In genomic region chr2:125323347-125323746, GRCm38 (mm10) we compare ENCODE assay signal across 11 mouse cellular contexts.
DNase-seq lines count a peak whose midpoint lies in the region; ATAC-seq lines count a peak whose summit lies in the region.
"Had no signal": no experiment of that assay in that cellular context is flagged by ENCODE, and none has a peak within 500 bp of the region (broad histone marks: within the 10 kb centered on the region; RNA-seq: fewer than 3 reads in every experiment).

No protein-coding gene starts in this region.

- no peaks in the 10 kb centered on the region for H3K9me3 ChIP-seq in forebrain, embryonic 10.5 days
- no peaks in the 10 kb centered on the region for H3K9me3 ChIP-seq in forebrain, embryonic 11.5 days (ENCODE audit: control insufficient read depth, low read length)
- H3K9me3 ChIP-seq in midbrain, embryonic 11.5 days (ENCODE audit: control insufficient read depth, low read length): no peaks in the 10 kb centered on the region
- no peaks in the 10 kb centered on the region for H3K9me3 ChIP-seq in midbrain, embryonic 14.5 days (ENCODE audit: control insufficient read depth, low read length)
- H3K9me3 ChIP-seq in kidney, embryonic 16.5 days (ENCODE audit: low read length): no peaks in the 10 kb centered on the region

- H3K27me3 ChIP-seq in forebrain, embryonic 10.5 days (ENCODE audit: poor library complexity, severe bottlenecking): no peaks in the 10 kb centered on the region
- H3K27me3 ChIP-seq in forebrain, embryonic 11.5 days (ENCODE audit: control insufficient read depth, insufficient read depth, low read length): no peaks in the 10 kb centered on the region
- no peaks in the 10 kb centered on the region for H3K27me3 ChIP-seq in midbrain, embryonic 11.5 days (ENCODE audit: control insufficient read depth, insufficient read depth, low read length)
- H3K27me3 ChIP-seq in midbrain, embryonic 14.5 days (ENCODE audit: control insufficient read depth, insufficient read depth, low read length): no peaks in the 10 kb centered on the region
- H3K27me3 ChIP-seq in kidney, embryonic 16.5 days (ENCODE audit: insufficient read depth, low read length): no peaks in the 10 kb centered on the region

- no peak overlapping the region for H3K4me3 ChIP-seq in forebrain, embryonic 10.5 days
- H3K4me3 ChIP-seq in forebrain, embryonic 11.5 days (ENCODE audit: low read depth, low read length): no peak overlapping the region
- no peak overlapping the region for H3K4me3 ChIP-seq in midbrain, embryonic 11.5 days (ENCODE audit: low read depth, low read length)
- no peak overlapping the region for H3K4me3 ChIP-seq in midbrain, embryonic 14.5 days (replicated peaks; ENCODE audit: low read depth, low read length)
- H3K4me3 ChIP-seq in kidney, embryonic 16.5 days (ENCODE audit: low read length): no peak overlapping the region

- 44% methylated on average over 4 of the region's 4 CpGs for WGBS in forebrain, embryonic 10.5 days
- WGBS in forebrain, embryonic 11.5 days: 53% methylated on average over 4 of the region's 4 CpGs
- 57% methylated on average over 4 of the region's 4 CpGs for WGBS in midbrain, embryonic 11.5 days
- 76% methylated on average over 4 of the region's 4 CpGs for WGBS in midbrain, embryonic 14.5 days
- 27% methylated on average over 4 of the region's 4 CpGs for WGBS in kidney, embryonic 16.5 days

- H3K4me2 ChIP-seq in forebrain, embryonic 11.5 days (ENCODE audit: low read depth, low read length, severe bottlenecking): no peak overlapping the region
- H3K4me2 ChIP-seq in midbrain, embryonic 11.5 days: no peak overlapping the region
- no peak overlapping the region for H3K4me2 ChIP-seq in midbrain, embryonic 14.5 days (ENCODE audit: low read length)
- H3K4me2 ChIP-seq in kidney, embryonic 16.5 days (replicated peaks; ENCODE audit: low read depth, low read length): no peak overlapping the region

- peaks cover 13% of the 10 kb centered on the region for H3K4me1 ChIP-seq in forebrain, embryonic 10.5 days
- no peaks in the 10 kb centered on the region for H3K4me1 ChIP-seq in forebrain, embryonic 11.5 days (replicated peaks; ENCODE audit: control insufficient read depth, insufficient read depth, low read length)
- H3K4me1 ChIP-seq in midbrain, embryonic 11.5 days (ENCODE audit: control insufficient read depth, insufficient read depth, low read length): no peaks in the 10 kb centered on the region
- H3K4me1 ChIP-seq in midbrain, embryonic 14.5 days (ENCODE audit: control insufficient read depth, insufficient read depth, low read length): no peaks in the 10 kb centered on the region
- peaks cover 15% of the 10 kb centered on the region for H3K4me1 ChIP-seq in kidney, embryonic 16.5 days (ENCODE audit: insufficient read depth, low read length)

- no peak for ATAC-seq in forebrain, embryonic 11.5 days (replicated peaks; ENCODE audit: low FRiP score)
- ATAC-seq in midbrain, embryonic 11.5 days (ENCODE audit: low FRiP score): no peak
- ATAC-seq in midbrain, embryonic 14.5 days (ENCODE audit: low FRiP score, low TSS enrichment): no peak
- ATAC-seq in kidney, embryonic 16.5 days (ENCODE audit: low FRiP score, low TSS enrichment): peak; percentile 70
- ATAC-seq in granulocyte monocyte progenitor cell, adult 5-6 weeks (replicated peaks; ENCODE audit: poor library complexity, severe bottlenecking): no peak

- DNase-seq in forebrain, embryonic 10.5 days (ENCODE audit: extremely low spot score, low spot score): peak; percentile 16
- no peak for DNase-seq in forebrain, embryonic 11.5 days (ENCODE audit: low spot score)
- peak; percentile 21 for DNase-seq in midbrain, embryonic 11.5 days (ENCODE audit: low spot score, missing footprints)
- no peak for DNase-seq in midbrain, embryonic 14.5 days
- DNase-seq in adrenal gland, adult (ENCODE audit: inconsistent age in 2 of 2, low spot score in 1 of 2): no peak
- DNase-seq in urinary bladder, postnatal 36 days (ENCODE audit: low spot score in 2 of 2): no peak
- DNase-seq: left cerebral cortex, postnatal 4 days; lung, postnatal 14 days; right cerebral cortex, postnatal 25 days had no signal

- H3K9ac ChIP-seq in forebrain, embryonic 11.5 days (ENCODE audit: low read length): no peak overlapping the region
- no peak overlapping the region for H3K9ac ChIP-seq in midbrain, embryonic 11.5 days (ENCODE audit: low read length)
- no peak overlapping the region for H3K9ac ChIP-seq in midbrain, embryonic 14.5 days (replicated peaks; ENCODE audit: low read length)
- H3K9ac ChIP-seq in kidney, embryonic 16.5 days (replicated peaks; ENCODE audit: low read length): no peak overlapping the region

- H3K27ac ChIP-seq in forebrain, embryonic 10.5 days: no peak overlapping the region
- no peak overlapping the region for H3K27ac ChIP-seq in forebrain, embryonic 11.5 days (ENCODE audit: low read depth, low read length)
- no peak overlapping the region for H3K27ac ChIP-seq in midbrain, embryonic 11.5 days (ENCODE audit: low read depth, low read length)
- no peak overlapping the region for H3K27ac ChIP-seq in midbrain, embryonic 14.5 days (replicated peaks; ENCODE audit: low read depth, low read length)
- no peak overlapping the region; the same call in 1 of the 2 replicates for H3K27ac ChIP-seq in kidney, embryonic 16.5 days (ENCODE audit: low read length)

- peaks cover 20% of the 10 kb centered on the region for H3K36me3 ChIP-seq in forebrain, embryonic 10.5 days (replicated peaks)
- no peaks in the 10 kb centered on the region for H3K36me3 ChIP-seq in forebrain, embryonic 11.5 days (ENCODE audit: control insufficient read depth, insufficient read depth, low read length)
- no peaks in the 10 kb centered on the region; the same call in 1 of the 2 replicates for H3K36me3 ChIP-seq in midbrain, embryonic 11.5 days (ENCODE audit: control insufficient read depth, insufficient read depth, low read length)
- 0 out of 2 replicates have a peak, but pooled peaks cover 3% of the 10 kb centered on the region for H3K36me3 ChIP-seq in midbrain, embryonic 14.5 days (ENCODE audit: control insufficient read depth, insufficient read depth, low read length)
- H3K36me3 ChIP-seq in kidney, embryonic 16.5 days (ENCODE audit: insufficient read depth, low read length): peaks cover 5% of the 10 kb centered on the region; the same call in 1 of the 2 replicates

Comparison
In these comparisons a context has a peak if more than half of its experiments do, and no peak if none do; other contexts are left out.
1. DNase-seq: peak in forebrain, embryonic 10.5 days (single experiment) and midbrain, embryonic 11.5 days (single experiment); none in forebrain, embryonic 11.5 days (single experiment), midbrain, embryonic 14.5 days (single experiment), adrenal gland, adult (0 of 2) and urinary bladder, postnatal 36 days (0 of 2).